Mouse (Mus musculus): ENCODE measurements around the gene Cdh23.

- TF ChIP-seq POLR2A (IDR thresholded peaks at IDR 0.05; ENCODE audit: insufficient read length, low read depth) (no peak), MYOD1 (IDR thresholded peaks at IDR 0.05; ENCODE audit: control insufficient read depth in 1 of 3, insufficient read length in 2 of 3, low read depth in 2 of 3) (no peak), MAX (IDR thresholded peaks at IDR 0.05; ENCODE audit: low read depth) (no peak), POLR2AphosphoS2 (IDR thresholded peaks at IDR 0.05; ENCODE audit: insufficient read length, low read depth) (no peak), E2F4 (IDR thresholded peaks at IDR 0.05; ENCODE audit: insufficient read depth) (no peak), SRF (IDR thresholded peaks at IDR 0.05; ENCODE audit: control insufficient read depth, insufficient read length, low read depth) (no peak), TCF3 (IDR thresholded peaks at IDR 0.05; ENCODE audit: insufficient read length, low read depth) (no peak), USF1 (IDR thresholded peaks at IDR 0.05; ENCODE audit: low read depth) (no peak)
Observed at GRCm38 (mm10) chr10:60367145-60367544, 329.1 kb downstream of the Cdh23 start.

All from myocyte (in vitro differentiated cells).